Mouse (Mus musculus): ENCODE data around the gene Usp44.

DNA sequence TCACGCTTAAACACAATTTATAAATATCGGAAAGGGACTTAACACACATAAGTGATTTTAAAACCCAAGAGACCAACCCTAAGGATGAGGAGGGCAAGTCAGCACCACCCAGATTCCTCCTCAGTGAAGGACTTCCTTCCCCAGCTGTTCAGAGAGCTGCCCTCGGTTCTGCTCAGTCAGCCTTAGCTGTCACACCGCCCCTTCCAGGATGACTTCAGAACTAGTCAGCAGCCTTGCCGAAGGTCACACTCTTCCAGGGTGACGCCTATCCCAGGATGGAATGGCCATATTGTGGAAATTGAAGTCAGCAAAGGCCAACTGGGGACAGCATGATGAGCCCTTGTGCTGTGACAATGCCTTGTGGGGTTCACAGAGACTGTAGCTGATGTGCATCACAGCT, 28.2 kb upstream of the Usp44 start:
- no peak for TF ChIP-seq POLR2A (IDR thresholded peaks at IDR 0.05; ENCODE audit: borderline replicate concordance, control insufficient read depth, low read depth, low read length)
- TF ChIP-seq CTCF (IDR thresholded peaks at IDR 0.05; ENCODE audit: control insufficient read depth, insufficient read depth, low read length) = no peak

All from bone marrow, adult 2 months (tissue).